Mouse (Mus musculus) MEL (cell line): ENCODE results near the gene Scyl3. TPM values are rescaled to one million over a fixed set of nuclear protein-coding genes. Genes with fewer than 3 reads are reported as not detected.
A peak's percentile ranks its signal among the peaks of the same experiment; 100 is the strongest.

Experiments
- DNase-seq: peaks from one replicate; pipeline ENCODE4 v3.0.0; 2011; ENCODE audit warnings: low read depth, low spot score
- H3K27ac ChIP-seq: 2 replicates; pipeline ENCODE4 v1.5.1; 2012; ENCODE audit warnings: low read depth, mild to moderate bottlenecking, control low read depth, low read length, moderate library complexity; ENCODE audit not compliant: control insufficient read depth
- H3K27me3 ChIP-seq, 2 experiments: fragments of 150-350 bp in 1 of 2; sonication (generic) in 1 of 2; 2 replicates each; pipeline ENCODE4 v1.6.1; 2012; ENCODE audit warnings: low read length in 2 of 2, mild to moderate bottlenecking in 2 of 2, improper control_type of control experiment in 1 of 2, moderate library complexity in 1 of 2; ENCODE audit not compliant: insufficient read depth in 2 of 2, control insufficient read depth in 1 of 2
- H3K36me3 ChIP-seq, 2 experiments: 2 replicates each; pipeline ENCODE4 v1.6.1; 2012 to 2014; ENCODE audit warnings: low read length in 2 of 2, improper control_type of control experiment in 1 of 2, inconsistent platforms in 1 of 2, mild to moderate bottlenecking in 1 of 2; ENCODE audit not compliant: insufficient read depth in 2 of 2, control insufficient read depth in 1 of 2
- H3K4me1 ChIP-seq, 2 experiments: fragments of 150-350 bp in 1 of 2; sonication (generic) in 1 of 2; 2 replicates each; pipeline ENCODE4 v1.6.1; 2012; ENCODE audit warnings: low read length in 2 of 2, improper control_type of control experiment in 1 of 2, mild to moderate bottlenecking in 1 of 2; ENCODE audit not compliant: insufficient read depth in 2 of 2, control insufficient read depth in 1 of 2
- H3K4me3 ChIP-seq, 2 experiments: fragments of 150-350 bp in 1 of 2; sonication (generic) in 1 of 2; 2 replicates each; pipeline ENCODE4 v1.5.1; 2012; ENCODE audit warnings: low read depth in 2 of 2, low read length in 2 of 2, mild to moderate bottlenecking in 2 of 2, moderate library complexity in 2 of 2, control low read depth in 1 of 2, improper control_type of control experiment in 1 of 2; ENCODE audit not compliant: control insufficient read depth in 1 of 2, insufficient read depth in 1 of 2
- H3K79me2 ChIP-seq: 2 replicates; pipeline ENCODE4 v1.6.1; 2012; ENCODE audit warnings: mild to moderate bottlenecking, low read length, moderate library complexity; ENCODE audit not compliant: control insufficient read depth, poor library complexity, insufficient read depth
- H3K9ac ChIP-seq: 2 replicates; pipeline ENCODE4 v1.6.1; 2012; ENCODE audit warnings: low read depth, mild to moderate bottlenecking, control low read depth, low read length, moderate library complexity; ENCODE audit not compliant: control insufficient read depth, poor library complexity, severe bottlenecking
- H3K9me3 ChIP-seq: fragments of 150-350 bp; sonication (generic); replicated peaks from 2 replicates; pipeline ENCODE4 v1.6.1; 2012; ENCODE audit warnings: mild to moderate bottlenecking, low read length, improper control_type of control experiment, moderate library complexity; ENCODE audit not compliant: insufficient read depth
- BHLHE40 ChIP-seq: IDR thresholded peaks from 2 replicates; pipeline ENCODE4 v1.6.1; 2012; ENCODE audit warnings: low read depth, mild to moderate bottlenecking, inconsistent platforms, low read length, improper control_type of control experiment, borderline replicate concordance
- CHD1 ChIP-seq: IDR thresholded peaks from 2 replicates; pipeline ENCODE4 v1.6.1; 2012; ENCODE audit warnings: low read depth, mild to moderate bottlenecking, inconsistent platforms, low read length, improper control_type of control experiment
- CHD2 ChIP-seq: IDR thresholded peaks from 2 replicates; pipeline ENCODE4 v1.6.1; 2011; ENCODE audit warnings: low read length, improper control_type of control experiment
- E2F4 ChIP-seq: IDR thresholded peaks from 2 replicates; pipeline ENCODE4 v1.6.1; 2011; ENCODE audit warnings: low read depth, low read length, improper control_type of control experiment, borderline replicate concordance
- ELF1 ChIP-seq: IDR thresholded peaks from 2 replicates; pipeline ENCODE4 v1.6.1; 2014; ENCODE audit warnings: low read depth, mild to moderate bottlenecking, inconsistent platforms, low read length, improper control_type of control experiment, moderate library complexity
- GABPA ChIP-seq: IDR thresholded peaks from 2 replicates; pipeline ENCODE4 v1.6.1; 2012; ENCODE audit warnings: low read depth, mild to moderate bottlenecking, inconsistent platforms, low read length, improper control_type of control experiment, moderate library complexity
- GATA1 ChIP-seq: IDR thresholded peaks from 2 replicates; pipeline ENCODE4 v1.6.1; 2011; ENCODE audit warnings: low read depth, low read length, improper control_type of control experiment
- JUND ChIP-seq: IDR thresholded peaks from 2 replicates; pipeline ENCODE4 v1.6.1; 2011; ENCODE audit warnings: low read depth, mild to moderate bottlenecking, improper control_type of control experiment, low read length
- KAT2A ChIP-seq: conservative IDR thresholded peaks from 2 replicates; pipeline ENCODE4 v1.6.1; 2012; ENCODE audit warnings: low read depth, low read length, improper control_type of control experiment, inconsistent platforms
- MAX ChIP-seq: IDR thresholded peaks from 2 replicates; pipeline ENCODE4 v1.6.1; 2011; ENCODE audit warnings: low read length, improper control_type of control experiment
- MEF2A ChIP-seq: IDR thresholded peaks from 2 replicates; pipeline ENCODE4 v1.6.1; 2014; ENCODE audit warnings: low read depth, mild to moderate bottlenecking, inconsistent platforms, low read length, improper control_type of control experiment; ENCODE audit not compliant: poor library complexity, insufficient replicate concordance, severe bottlenecking; ENCODE audit errors: extremely low read depth
- MXI1 ChIP-seq: IDR thresholded peaks from 2 replicates; pipeline ENCODE4 v1.6.1; 2011; ENCODE audit warnings: mild to moderate bottlenecking, low read depth, low read length, improper control_type of control experiment
- MYB ChIP-seq: IDR thresholded peaks from 2 replicates; pipeline ENCODE4 v1.6.1; 2011; ENCODE audit warnings: mild to moderate bottlenecking, low read depth, low read length, improper control_type of control experiment
- NRF1 ChIP-seq: IDR thresholded peaks from 2 replicates; pipeline ENCODE4 v1.6.1; 2014; ENCODE audit warnings: low read depth, mild to moderate bottlenecking, inconsistent platforms, low read length, improper control_type of control experiment, moderate library complexity; ENCODE audit not compliant: poor library complexity, insufficient read depth, severe bottlenecking
- POLR2AphosphoS2 ChIP-seq: IDR thresholded peaks from 2 replicates; pipeline ENCODE4 v1.6.1; 2011; ENCODE audit warnings: low read length, improper control_type of control experiment
- RAD21 ChIP-seq: IDR thresholded peaks from 2 replicates; pipeline ENCODE4 v1.6.1; 2011; ENCODE audit warnings: mild to moderate bottlenecking, low read depth, low read length, improper control_type of control experiment
- RCOR1 ChIP-seq: IDR thresholded peaks from 2 replicates; pipeline ENCODE4 v1.6.1; 2012; ENCODE audit warnings: low read depth, mild to moderate bottlenecking, inconsistent platforms, low read length, improper control_type of control experiment
- SMC3 ChIP-seq: IDR thresholded peaks from 2 replicates; pipeline ENCODE4 v1.6.1; 2011; ENCODE audit warnings: low read depth, low read length, improper control_type of control experiment
- TCF12 ChIP-seq: IDR thresholded peaks from 2 replicates; pipeline ENCODE4 v1.6.1; 2014; ENCODE audit warnings: low read depth, mild to moderate bottlenecking, inconsistent platforms, low read length, improper control_type of control experiment, moderate library complexity
- USF1 ChIP-seq: IDR thresholded peaks from 2 replicates; pipeline ENCODE4 v1.6.1; 2014; ENCODE audit warnings: low read depth, mild to moderate bottlenecking, inconsistent platforms, low read length, improper control_type of control experiment, moderate library complexity
- ZKSCAN1 ChIP-seq: IDR thresholded peaks from 2 replicates; pipeline ENCODE4 v1.6.1; 2012; ENCODE audit warnings: low read depth, mild to moderate bottlenecking, inconsistent platforms, low read length, improper control_type of control experiment, moderate library complexity
- ZMIZ1 ChIP-seq: IDR thresholded peaks from 2 replicates; pipeline ENCODE4 v1.6.1; 2012; ENCODE audit warnings: low read depth, mild to moderate bottlenecking, inconsistent platforms, low read length, improper control_type of control experiment, moderate library complexity
- polyA plus RNA-seq, 2 experiments: library from polyadenylated mRNA; stranded (reverse) in 1 of 2; unstranded in 1 of 2; fragments of >175 nt in 1 of 2; fragments of >200 nt in 1 of 2; gene quantifications; 2 replicates each; pipeline versions ENCODE4 v1.2.1 to v1.2.4; 2012; ENCODE audit warnings: low replicate concordance in 2 of 2, low read depth in 1 of 2; ENCODE audit not compliant: insufficient read length in 2 of 2, insufficient read depth in 1 of 2, missing spikeins in 1 of 2
- total RNA-seq: library from RNA; depleted of rRNA; stranded (reverse); fragments of 300-350 nt; gene quantifications from 2 replicates; pipeline ENCODE4 v1.2.3, GENCODE M21; 2012

Scyl3 gene
- total and polyA plus RNA-seq, 3 experiments, result 12.2 to 55.7 (median 21.2) TPM

DNA sequence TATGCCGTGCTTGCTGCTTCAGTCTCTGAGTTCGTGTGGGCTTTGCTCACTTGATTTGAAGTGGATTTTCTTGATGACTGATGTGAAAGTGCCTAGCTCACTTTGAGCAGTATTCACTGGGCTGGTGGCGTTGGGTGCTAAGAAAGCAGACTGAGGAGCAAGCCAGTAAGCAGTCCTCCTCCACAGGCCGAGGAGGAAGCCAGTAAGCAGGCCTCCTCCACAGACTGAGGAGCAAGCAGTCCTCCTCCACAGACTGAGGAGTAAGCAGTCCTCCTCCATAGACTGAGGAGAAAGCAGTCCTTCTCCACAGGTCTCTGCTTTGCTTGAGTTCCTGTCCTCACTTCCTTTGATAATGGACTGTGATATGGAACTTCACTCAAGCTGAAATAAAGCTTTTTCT lies 63.5 kb downstream of the Scyl3 start:
- Histone ChIP-seq H3K27ac (peak overlapping the region; percentile 67), H3K79me2 (peaks cover 14% of the 10 kb centered on the region), H3K27me3 (no peaks in the 10 kb centered on the region), H3K9me3 (no peaks in the 10 kb centered on the region), H3K9ac (peak overlapping the region; percentile 48), H3K36me3 (peaks cover 2 to 20% of the 10 kb centered on the region in 2 experiments), H3K4me3 (peak overlapping the region; percentile 22 to 26; a peak in 3 of 4 replicates), H3K4me1 (peaks cover 5 to 12% of the 10 kb centered on the region in 2 experiments; a peak in 3 of 4 replicates)
- no peak for TF ChIP-seq CHD1
- no peak for TF ChIP-seq GABPA
- no peak for TF ChIP-seq GATA1
- no peak for TF ChIP-seq MAX
- no peak for TF ChIP-seq USF1
- no peak for TF ChIP-seq TCF12
- no peak for TF ChIP-seq MEF2A
- TF ChIP-seq CHD2, result no peak
- no peak for TF ChIP-seq MYB
- no peak for TF ChIP-seq KAT2A
- no peak for TF ChIP-seq RCOR1
- TF ChIP-seq NRF1, result no peak
- no peak for TF ChIP-seq E2F4
- no peak for TF ChIP-seq SMC3
- TF ChIP-seq ZKSCAN1, result no peak
- no peak for TF ChIP-seq RAD21
- TF ChIP-seq POLR2AphosphoS2, result no peak
- TF ChIP-seq MXI1, result no peak
- no peak for TF ChIP-seq JUND
- DNase-seq, result peak; percentile 62

GRCm38 (mm10) chr1:163994173-163994720 lies 65.3 kb downstream of the Scyl3 start:
- Histone ChIP-seq H3K27me3 (no peaks in the 10 kb centered on the region), H3K9ac (peak overlapping the region; percentile 74), H3K4me1 (peaks cover 5 to 12% of the 10 kb centered on the region in 2 experiments; a peak in 3 of 4 replicates), H3K79me2 (peaks cover 14% of the 10 kb centered on the region), H3K4me3 (peak overlapping the region; percentile 84 to 90), H3K27ac (peak overlapping the region; percentile 36; the same call in 1 of the 2 replicates), H3K36me3 (peaks cover 2 to 20% of the 10 kb centered on the region in 2 experiments; a peak in 3 of 4 replicates), H3K9me3 (no peaks in the 10 kb centered on the region)
- TF ChIP-seq GABPA, result no peak
- TF ChIP-seq ZMIZ1, result peak; percentile 2; the same call in 1 of the 2 replicates
- TF ChIP-seq BHLHE40, result no peak
- TF ChIP-seq ELF1, result no peak
- DNase-seq, result no peak
